Comparison of ENCODE assay signal across 8 mouse cellular contexts in the genomic region with DNA sequence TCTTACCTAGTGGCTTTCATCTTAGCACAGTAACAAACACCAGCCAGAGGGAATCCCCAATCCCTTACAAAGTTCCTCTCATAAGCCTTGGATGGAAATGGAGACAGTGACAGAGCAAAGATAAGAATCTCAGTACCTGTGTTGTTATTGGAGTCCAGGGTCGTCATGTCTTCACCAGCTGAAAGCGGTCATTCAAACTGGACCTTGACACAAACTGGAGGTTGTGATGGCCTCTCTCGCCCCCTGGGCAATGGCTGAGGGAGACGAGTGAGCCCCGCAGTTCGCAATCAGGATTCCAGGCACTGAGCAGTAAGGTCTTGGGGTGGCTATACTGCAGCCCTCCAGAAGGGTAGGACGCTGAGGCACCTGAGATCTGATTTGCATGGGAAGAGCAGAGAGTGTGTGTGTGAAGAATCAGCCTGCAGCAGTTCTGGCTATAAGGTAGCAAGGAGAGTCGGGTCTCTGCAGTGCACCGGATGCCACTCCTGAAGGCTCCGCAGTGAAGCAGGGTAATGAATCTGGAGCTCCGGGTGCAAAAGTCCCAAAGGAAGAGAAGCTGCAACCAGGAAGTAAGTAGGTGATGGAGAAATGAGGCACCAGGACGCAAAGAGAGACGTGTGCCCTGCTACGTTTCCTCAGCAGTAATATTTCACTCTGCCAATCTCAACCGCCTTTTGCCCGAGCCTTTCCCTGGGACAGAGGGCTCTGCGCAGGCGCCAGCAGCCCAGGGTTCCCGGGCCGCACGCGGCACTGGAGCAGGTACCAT. TPM values are rescaled to one million over a fixed set of nuclear protein-coding genes. Genes with fewer than 3 reads are reported as not detected.
DNase-seq lines count a peak whose midpoint lies in the region; ATAC-seq and TF ChIP-seq lines count a peak whose summit lies in the region.

A gene (minus strand): TSS at position 752 of the 766 bp plus-strand sequence.

- TF ChIP-seq CTCF in left cerebral cortex, adult 2 months (IDR thresholded peaks at IDR 0.05) = no peak
- TF ChIP-seq CTCF in intestine, postnatal 0 days (IDR thresholded peaks at IDR 0.05; ENCODE audit: low read depth) = 0 out of 2 replicates have a peak, but pooled peaks have one; percentile 12

- peak within 1 kb of the TSS; percentile 87 for H3K4me3 ChIP-seq in left cerebral cortex, adult 2 months
- peak within 1 kb of the TSS; percentile 43 for H3K4me3 ChIP-seq in intestine, postnatal 0 days (ENCODE audit: low read depth, low read length)
- peak within 1 kb of the TSS; percentile 37 for H3K4me3 ChIP-seq in midbrain, embryonic 14.5 days (replicated peaks; ENCODE audit: low read depth, low read length)

- H3K27ac ChIP-seq in left cerebral cortex, adult 2 months = peak within 1 kb of the TSS; percentile 100
- H3K27ac ChIP-seq in intestine, postnatal 0 days (ENCODE audit: low read depth, low read length) = peak within 1 kb of the TSS; percentile 88
- peak within 1 kb of the TSS; percentile 49 for H3K27ac ChIP-seq in midbrain, embryonic 14.5 days (replicated peaks; ENCODE audit: low read depth, low read length)

- peak within 1 kb of the TSS; percentile 80 for H3K4me2 ChIP-seq in intestine, postnatal 0 days (replicated peaks; ENCODE audit: low read depth)
- peak within 1 kb of the TSS; percentile 85 for H3K4me2 ChIP-seq in midbrain, embryonic 14.5 days (ENCODE audit: low read length)

- intact Hi-C loops in left cerebral cortex, adult 2 months (cut with DNase I) = loop anchor here (1.0 kb wide), 1 partner anchor 9 kb away; no protein-coding TSS in a partner anchor
- intact Hi-C loops in gastrocnemius, postnatal 36 days (cut with DNase I) = loop anchor here (1.0 kb wide), 1 partner anchor 9 kb away; no protein-coding TSS in a partner anchor

- no peaks in the 10 kb centered on the region for H3K27me3 ChIP-seq in intestine, postnatal 0 days (replicated peaks; ENCODE audit: control insufficient read depth, insufficient read depth, low read length)
- H3K27me3 ChIP-seq in midbrain, embryonic 14.5 days (ENCODE audit: control insufficient read depth, insufficient read depth, low read length) = no peaks in the 10 kb centered on the region

- peaks cover 7% of the 10 kb centered on the region; the same call in 1 of the 2 replicates for H3K36me3 ChIP-seq in intestine, postnatal 0 days (ENCODE audit: control insufficient read depth, insufficient read depth)
- peaks cover 14% of the 10 kb centered on the region for H3K36me3 ChIP-seq in midbrain, embryonic 14.5 days (ENCODE audit: control insufficient read depth, insufficient read depth, low read length)

- no peak for ATAC-seq in intestine, postnatal 0 days
- ATAC-seq in midbrain, embryonic 14.5 days (ENCODE audit: low FRiP score, low TSS enrichment) = peak; percentile 89; the same call in 1 of the 2 replicates

- 1% methylated on average over 22 of the region's 22 CpGs for WGBS in intestine, postnatal 0 days
- 2% methylated on average over 22 of the region's 22 CpGs for WGBS in midbrain, embryonic 14.5 days

- peaks cover 36% of the 10 kb centered on the region for H3K4me1 ChIP-seq in intestine, postnatal 0 days (replicated peaks; ENCODE audit: control insufficient read depth, insufficient read depth, low read length)
- H3K4me1 ChIP-seq in midbrain, embryonic 14.5 days (ENCODE audit: control insufficient read depth, insufficient read depth, low read length) = peaks cover 34% of the 10 kb centered on the region

- no peaks in the 10 kb centered on the region for H3K9me3 ChIP-seq in intestine, postnatal 0 days (ENCODE audit: control insufficient read depth)
- H3K9me3 ChIP-seq in midbrain, embryonic 14.5 days (ENCODE audit: control insufficient read depth, low read length) = no peaks in the 10 kb centered on the region

- DNase-seq in left cerebral cortex, adult 2 months (ENCODE audit: extremely low spot score in 1 of 2, low spot score in 2 of 2) = no peak
- no peak for DNase-seq in left cerebral cortex, adult 11 months (ENCODE audit: low spot score)
- DNase-seq in adrenal gland, postnatal 14 days = no peak
- peak in 1 of 2 experiments; percentile 23 for DNase-seq in gastrocnemius, postnatal 36 days
- DNase-seq in midbrain, embryonic 14.5 days = no peak
- DNase-seq in thymus, postnatal 0 days (ENCODE audit: low spot score) = no peak
- DNase-seq in embryo, embryonic 10.5 days (ENCODE audit: low spot score) = no peak

- peak within 1 kb of the TSS; percentile 70 for H3K9ac ChIP-seq in intestine, postnatal 0 days (ENCODE audit: low read depth, low read length)
- peak within 1 kb of the TSS; percentile 47; the same call in 1 of the 2 replicates for H3K9ac ChIP-seq in midbrain, embryonic 14.5 days (replicated peaks; ENCODE audit: low read length)

RNA-seq across cellular contexts. Expression of the gene that starts here (rescaled TPM):
- total RNA-seq in left cerebral cortex, adult 2 months (2021) = 100 to 1,000 TPM in 1 of 2 experiments, 10 to 100 TPM in 1; 91.9 to 153 TPM
- total RNA-seq in adrenal gland, postnatal 14 days (2021) = 32.9 and 51.0 TPM in 2 replicates
- 100 to 1,000 TPM in 1 of 2 experiments, 10 to 100 TPM in 1; 86.6 to 139 TPM for total RNA-seq in gastrocnemius, postnatal 36 days (2021)
- 4.1 and 5.1 TPM in 2 replicates for polyA plus RNA-seq in intestine, postnatal 0 days (2015; fragmentation: Nextera tagmentation; extraction: Ambion mirVana)
- polyA plus RNA-seq in midbrain, embryonic 14.5 days (2014; fragmentation: Nextera tagmentation; extraction: Ambion mirVana) = 3.0 TPM in 2 replicates
- 2.6 and 3.0 TPM in 2 replicates for polyA plus RNA-seq in thymus, postnatal 0 days (2015; fragmentation: Nextera tagmentation; extraction: Ambion mirVana)

Comparison
In these comparisons a context has a peak if more than half of its experiments do, and no peak if none do; other contexts are left out.
1. H3K27ac ChIP-seq: peak in every context shown above with its lines; median percentile 100 in left cerebral cortex, adult 2 months; 88 in intestine, postnatal 0 days; 49 in midbrain, embryonic 14.5 days.
2. H3K4me3 ChIP-seq: peak in every context shown above with its lines; median percentile 87 in left cerebral cortex, adult 2 months; 43 in intestine, postnatal 0 days; 37 in midbrain, embryonic 14.5 days.